Mouse (Mus musculus) right cerebral cortex, postnatal 25 days (tissue): Measurements from ENCODE around the gene Syt1.

Experiments
- DNase-seq: peaks from one replicate; pipeline ENCODE4 v3.0.0; 2022

The Syt1 gene

DNA sequence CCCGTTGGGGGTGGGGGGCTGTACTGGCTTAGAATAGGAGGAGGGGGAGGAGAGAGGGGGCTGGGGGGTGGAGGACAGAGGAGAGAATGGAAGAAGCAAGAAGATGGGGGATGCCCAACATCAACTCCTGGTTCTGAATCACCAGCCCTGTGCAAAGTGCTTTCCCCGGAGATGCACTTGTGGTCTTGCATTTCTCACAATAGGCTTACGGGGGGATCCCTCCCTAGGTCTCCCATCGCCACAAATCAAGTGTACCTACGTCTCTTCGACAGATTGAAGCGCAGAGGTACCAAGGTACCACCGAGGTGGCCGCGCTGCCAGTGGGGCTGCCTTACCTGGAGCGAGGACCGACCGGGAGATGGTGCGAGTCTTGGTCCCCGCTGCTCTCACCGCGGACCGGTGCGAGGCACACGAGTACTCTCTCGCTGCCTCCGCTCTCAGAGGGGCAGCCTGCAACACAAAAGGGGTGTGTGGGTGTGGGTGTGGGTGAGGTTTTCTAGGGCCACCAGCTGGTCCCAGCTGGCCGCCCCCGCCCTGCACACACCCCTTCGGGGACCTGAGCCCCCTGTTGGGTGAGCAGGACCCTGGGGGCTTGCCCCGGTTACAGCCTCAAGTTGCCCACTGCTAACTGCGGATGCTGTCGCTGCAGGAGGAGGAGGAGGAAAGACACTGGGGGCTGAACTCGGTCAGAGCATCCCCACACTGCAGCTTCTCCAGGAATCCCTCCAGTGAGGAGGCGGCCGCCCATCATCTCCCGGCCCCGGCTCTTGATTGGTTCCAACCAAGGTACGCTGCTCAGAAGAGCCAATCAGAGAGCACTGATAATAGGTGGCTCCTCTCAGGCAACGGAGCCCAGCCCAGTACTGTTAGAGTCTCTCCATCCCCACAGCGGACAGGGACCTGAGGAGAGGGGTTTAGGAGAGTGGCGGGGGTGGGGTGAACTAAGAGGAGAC, at the start of gene Syt1:
TSS of gene Syt1 (minus strand) at position 742 of the 953 bp plus-strand sequence.
- DNase-seq = peak; percentile 91

DNA sequence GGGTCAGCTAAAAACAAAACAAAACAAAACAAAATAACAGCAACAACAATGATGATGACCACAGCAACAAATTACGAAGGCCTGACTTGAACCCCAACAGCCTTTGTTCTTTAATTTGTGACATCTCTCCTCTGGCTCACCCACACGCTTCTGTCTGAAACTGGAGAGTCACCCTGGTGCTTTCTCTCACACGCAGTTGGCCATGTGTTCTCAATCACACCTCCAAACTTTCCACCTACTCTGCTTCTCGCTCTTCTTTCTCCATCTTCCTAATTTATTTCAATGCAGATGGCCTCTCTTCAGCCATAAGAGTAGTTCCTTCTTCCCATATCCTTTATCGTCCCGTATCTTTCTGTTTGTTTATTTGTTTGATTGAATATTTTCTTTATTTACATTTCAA, 45.7 kb upstream of the Syt1 start:
- DNase-seq = no peak

- DNase-seq = no peak
Measured at GRCm38 (mm10) chr10:109047537-109047936, 36.8 kb upstream of the Syt1 start.

DNA sequence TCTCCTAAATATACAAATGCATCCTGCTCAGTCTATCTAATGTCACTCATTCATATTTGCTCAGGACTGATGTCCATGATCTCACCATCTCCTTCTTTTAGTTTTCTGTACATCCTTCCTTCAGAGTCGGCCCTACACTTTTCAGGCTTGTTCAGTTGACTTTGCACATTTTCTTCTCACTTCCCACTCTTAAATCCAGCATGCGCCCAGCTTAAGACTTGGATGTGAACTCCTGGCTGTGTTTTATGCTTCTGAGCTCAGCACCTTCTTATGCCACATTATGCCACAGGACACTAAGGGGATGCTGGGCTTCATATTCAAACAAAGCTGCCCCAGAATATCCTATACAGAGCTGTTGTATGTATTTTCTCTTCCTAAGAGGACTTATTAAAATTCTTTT, 36.2 kb upstream of the Syt1 start:
- no peak for DNase-seq

DNA sequence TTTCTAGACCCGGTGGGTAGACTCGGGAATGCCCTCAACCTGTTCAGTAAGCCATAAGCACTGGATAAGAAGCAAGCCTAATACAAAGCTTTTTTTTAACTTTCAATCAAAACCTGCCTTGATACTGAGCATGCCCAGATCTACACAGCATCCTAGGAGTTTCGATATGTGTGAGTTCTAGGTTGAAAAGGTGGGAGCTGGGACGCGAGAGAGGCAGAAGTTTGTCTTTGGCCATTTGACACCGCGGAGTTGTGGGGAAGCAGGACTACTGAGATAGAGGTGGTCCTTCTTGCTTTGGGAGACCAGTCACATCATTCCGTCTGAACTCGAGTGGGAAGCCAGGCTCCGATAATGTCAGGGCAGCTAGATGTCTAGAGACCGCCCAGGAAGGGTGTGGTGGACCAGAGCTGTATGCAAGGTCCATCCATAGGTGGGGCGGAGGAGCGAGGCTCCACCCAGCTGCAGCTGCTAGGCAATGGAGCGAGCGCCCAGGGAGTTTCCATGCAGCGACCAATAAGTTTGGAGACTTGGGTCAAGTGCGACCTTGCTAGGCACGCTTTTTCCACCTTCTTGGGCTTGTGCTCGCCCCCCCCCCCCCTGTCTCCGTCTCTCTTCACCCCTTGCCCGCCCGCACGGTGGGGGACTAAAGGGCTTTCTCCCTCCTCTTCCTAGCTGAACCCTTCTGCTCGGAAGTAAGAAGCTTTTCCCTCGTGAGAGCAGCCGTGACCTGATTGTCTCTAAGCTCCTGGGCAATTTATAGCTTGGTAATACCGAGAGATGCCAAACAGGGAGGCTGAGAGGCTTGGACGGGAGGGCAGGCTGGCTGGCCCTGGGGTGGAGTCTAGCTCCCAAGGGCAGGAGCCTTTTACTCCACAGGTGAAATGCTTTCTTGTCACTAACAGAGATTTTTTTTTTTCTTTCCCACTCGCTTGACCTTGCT, 714 bp upstream of the Syt1 start:
- DNase-seq = peak; percentile 65

GRCm38 (mm10) chr10:109009831-109010230, 951 bp downstream of the Syt1 start:
- no peak for DNase-seq

GRCm38 (mm10) chr10:109008456-109008855, 2.3 kb downstream of the Syt1 start:
- DNase-seq = no peak

- DNase-seq = no peak
Measured at GRCm38 (mm10) chr10:109003482-109003881, 7.3 kb downstream of the Syt1 start.

- DNase-seq = no peak
Measured at GRCm38 (mm10) chr10:108987250-108987649, 23.5 kb downstream of the Syt1 start.

- DNase-seq = peak; percentile 58
Measured at GRCm38 (mm10) chr10:108979660-108980059, 31.1 kb downstream of the Syt1 start.

DNA sequence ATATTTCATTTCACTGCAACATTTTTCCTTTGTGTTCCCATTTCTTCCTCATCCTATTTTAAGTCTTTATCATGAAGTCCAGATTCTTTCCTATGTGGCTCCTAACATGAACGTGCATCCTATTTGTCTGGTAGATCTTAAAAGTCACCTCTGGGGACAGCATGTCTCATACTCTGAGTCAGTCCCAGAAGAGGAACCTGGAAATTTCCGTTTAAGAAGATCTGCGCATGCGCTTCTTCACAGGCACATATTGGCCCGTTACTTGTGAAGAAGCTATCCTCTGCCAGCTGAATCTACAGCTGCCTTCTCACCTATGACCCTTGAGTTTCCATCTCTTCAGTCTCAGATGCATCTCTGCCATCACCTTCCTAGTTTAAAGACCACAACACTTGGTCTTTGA, 55.8 kb downstream of the Syt1 start:
- DNase-seq = no peak

GRCm38 (mm10) chr10:108952182-108952581, 58.6 kb downstream of the Syt1 start:
- no peak for DNase-seq

GRCm38 (mm10) chr10:108936838-108937430, 73.8 kb downstream of the Syt1 start:
- no peak for DNase-seq

DNA sequence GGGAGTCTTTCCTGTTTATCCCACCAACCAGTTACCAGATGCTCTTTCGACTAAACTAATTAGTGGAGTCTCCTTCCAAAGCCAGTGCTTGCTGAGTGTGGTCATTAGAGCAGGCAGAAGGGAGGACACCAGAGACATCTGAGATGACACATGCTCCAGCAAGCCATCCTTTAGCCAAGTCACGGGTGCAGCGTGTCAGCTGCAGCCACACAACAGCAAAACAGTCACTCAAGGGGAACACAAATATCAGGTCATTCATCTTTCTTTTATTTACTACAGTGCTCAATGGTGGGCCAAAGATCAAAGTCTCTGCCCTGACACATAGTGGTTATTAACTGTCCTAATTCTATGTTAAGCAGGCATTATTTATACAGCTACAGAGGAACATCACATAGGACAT, 80.5 kb downstream of the Syt1 start:
- no peak for DNase-seq

DNA sequence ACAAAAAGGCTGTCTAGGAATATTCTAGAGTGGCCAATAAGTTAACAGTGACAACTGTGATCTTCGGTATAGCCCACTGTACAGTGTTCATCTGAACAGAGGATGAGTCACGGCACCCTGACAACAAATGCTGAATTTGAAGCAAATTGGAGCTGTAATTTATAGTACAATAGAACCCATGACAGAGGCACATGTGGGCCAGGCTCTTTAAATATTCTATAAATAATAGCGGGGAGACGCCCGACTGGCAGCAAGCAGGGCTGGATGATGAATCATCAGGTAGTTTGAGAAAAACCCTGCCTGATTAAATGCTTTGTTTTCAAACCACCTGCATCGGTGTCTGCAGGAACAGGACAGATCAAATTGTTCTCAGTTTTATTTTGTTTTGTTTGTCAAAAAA, 81.1 kb downstream of the Syt1 start:
- DNase-seq = no peak

DNA sequence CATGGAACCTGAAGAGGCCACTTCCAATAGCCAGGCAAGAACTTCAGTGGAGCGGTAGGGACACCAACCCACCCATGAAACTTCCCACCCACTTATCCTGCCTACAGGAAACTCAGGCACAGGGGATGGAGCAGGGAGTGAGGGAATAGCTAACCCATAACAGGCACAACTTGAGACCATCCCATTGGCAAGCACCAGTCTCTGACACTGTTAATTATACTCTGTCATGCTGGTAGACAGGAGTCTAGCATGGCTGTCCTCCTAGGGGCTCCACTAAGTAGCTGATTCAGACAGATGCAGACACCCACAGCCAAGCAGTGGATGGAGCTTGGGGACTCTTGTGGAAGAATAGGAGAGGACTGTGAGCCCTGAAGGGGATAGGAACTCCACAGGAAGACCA, 105.5 kb downstream of the Syt1 start:
- no peak for DNase-seq

DNA sequence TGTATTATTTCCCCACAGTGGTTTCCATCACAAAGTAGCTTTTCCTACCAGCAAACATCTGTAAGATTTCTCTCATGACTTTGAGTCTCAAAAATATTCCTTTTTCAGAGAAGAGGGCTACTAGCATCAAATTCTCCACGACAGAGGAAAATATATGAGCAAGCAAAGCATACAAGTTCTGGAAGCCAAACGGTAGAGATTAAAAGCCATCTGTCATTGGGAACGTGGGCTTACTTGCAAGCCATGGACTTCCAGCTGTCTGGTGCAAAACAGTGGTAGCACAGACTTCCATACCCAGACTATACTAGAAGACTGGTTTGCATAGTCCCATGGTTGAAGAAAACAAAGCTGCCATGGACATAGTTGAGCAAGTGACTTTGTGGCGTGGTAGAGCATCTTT, 106.4 kb downstream of the Syt1 start:
- no peak for DNase-seq

- DNase-seq = no peak
Measured at GRCm38 (mm10) chr10:108896529-108896928, 114.3 kb downstream of the Syt1 start.

- DNase-seq = no peak
Measured at GRCm38 (mm10) chr10:108893288-108893687, 117.5 kb downstream of the Syt1 start.

GRCm38 (mm10) chr10:108892441-108892840, 118.3 kb downstream of the Syt1 start:
- DNase-seq = no peak

DNA sequence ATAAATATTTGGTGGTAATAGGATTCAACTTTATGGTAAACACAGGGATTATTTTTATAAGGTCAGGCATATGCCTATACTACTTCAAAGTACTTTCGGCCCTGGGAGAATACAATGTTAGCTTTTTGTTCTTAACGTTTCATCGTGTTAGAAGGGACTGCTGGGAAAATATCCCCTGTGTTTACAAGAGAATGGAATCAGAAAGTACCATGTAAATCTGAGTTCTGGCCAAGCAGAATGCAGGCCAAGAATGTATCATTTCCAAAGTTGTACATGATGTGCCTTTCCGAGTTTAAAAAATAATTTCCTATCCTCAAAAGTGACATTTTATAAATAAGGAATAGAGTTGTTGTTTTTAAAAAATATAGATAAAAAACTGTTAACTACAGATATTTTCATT, 121.7 kb downstream of the Syt1 start:
- no peak for DNase-seq

- DNase-seq = no peak
Measured at GRCm38 (mm10) chr10:108886781-108887180, 124.0 kb downstream of the Syt1 start.

DNA sequence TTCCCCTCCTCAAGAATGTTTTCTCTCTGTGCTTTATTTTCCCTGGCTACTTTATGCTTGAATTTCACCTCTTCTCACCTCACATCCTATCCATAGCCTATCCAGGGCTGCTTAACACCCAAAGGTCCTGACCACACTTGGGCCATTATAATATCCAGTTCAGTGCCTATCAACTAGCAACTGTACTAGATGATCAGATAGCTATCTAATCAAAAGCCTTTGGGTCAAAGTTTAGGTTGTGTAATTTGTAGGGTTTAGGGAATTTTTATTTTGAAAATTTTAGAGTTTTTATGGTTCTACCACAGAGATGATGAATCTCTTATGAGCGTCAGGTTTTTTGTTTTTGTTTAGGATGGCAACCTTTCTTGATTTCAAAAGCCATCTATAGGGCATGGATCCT, 125.0 kb downstream of the Syt1 start:
- no peak for DNase-seq
